Mouse (Mus musculus): ENCODE measurements at regions not wholly inside any gene's neighbourhood (a gene's known extent, or its start where the extent isn't known, plus 50 kb on each side); places are given as distances from the start of the nearest gene placed in this dataset.

DNA sequence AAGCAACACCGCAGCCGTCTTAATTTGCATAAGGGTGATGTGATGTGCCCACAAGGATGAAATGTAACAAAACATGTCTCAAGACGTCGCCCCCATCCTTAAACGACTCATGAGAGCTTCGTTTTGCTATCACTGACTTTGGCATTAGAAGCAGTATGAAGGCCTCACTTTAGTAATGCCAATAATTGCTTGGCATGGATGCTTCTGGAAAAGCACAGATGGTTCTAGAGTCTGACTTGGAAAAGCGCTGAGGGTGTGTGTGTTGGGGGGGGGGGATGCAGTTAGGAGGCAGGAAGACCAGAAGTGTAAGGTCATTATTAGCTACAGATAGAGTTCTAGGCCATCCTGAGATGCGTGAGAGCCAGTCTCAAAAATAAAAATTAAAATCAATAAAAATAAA, 308.3 kb upstream of the Jarid2 start:
- TF ChIP-seq CTCF (IDR thresholded peaks at IDR 0.05; ENCODE audit: borderline replicate concordance, insufficient read depth, low read depth, low read length) (no peak), POLR2A (IDR thresholded peaks at IDR 0.05; ENCODE audit: borderline replicate concordance, insufficient read depth, low read length) (no peak)

Measured in cerebellum, adult 2 months (tissue).